Mouse (Mus musculus): Measurements from ENCODE around the gene Lgals3bp. TPM values are rescaled to one million over a fixed set of nuclear protein-coding genes. Genes with fewer than 3 reads are reported as not detected.
A peak's percentile ranks its signal among the peaks of the same experiment; 100 is the strongest.

The Lgals3bp gene
- polyA plus RNA-seq, 1 experiment from 2014 or later: 74.1 TPM

DNA sequence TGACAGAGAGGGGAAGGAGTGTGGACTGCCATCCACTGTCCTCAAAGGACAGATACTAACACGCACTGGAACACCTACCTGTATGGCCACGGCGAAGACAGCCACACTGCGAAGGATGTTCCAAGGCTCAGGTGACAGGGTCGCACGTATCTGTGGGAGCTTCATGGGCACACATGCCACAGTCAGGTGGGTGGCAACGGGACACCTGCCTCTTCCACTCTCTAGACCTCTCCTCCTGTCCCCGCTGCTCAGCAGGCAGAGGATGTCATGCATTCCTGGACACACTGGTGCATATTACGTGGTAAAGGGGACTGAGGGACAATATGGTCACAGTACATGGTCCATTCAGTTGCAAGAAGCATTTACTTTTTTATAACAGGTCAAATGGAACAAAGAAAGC is 15.6 kb upstream of the Lgals3bp start:
- no peak for DNase-seq
- WGBS (ENCODE audit: insufficient replicate concordance): 95% methylated on average over 9 of the region's 9 CpGs
- H3K9ac ChIP-seq (replicated peaks): no peak overlapping the region
- peaks cover 14% of the 10 kb centered on the region for H3K4me1 ChIP-seq (ENCODE audit: insufficient read depth)
- H3K4me2 ChIP-seq (ENCODE audit: low read depth, low read length): peak overlapping the region; percentile 82
- no peak overlapping the region for H3K27ac ChIP-seq (ENCODE audit: low read depth)
- H3K4me3 ChIP-seq (ENCODE audit: low read depth, low read length): peak overlapping the region; percentile 75; the same call in 1 of the 2 replicates
- no peaks in the 10 kb centered on the region for H3K9me3 ChIP-seq (ENCODE audit: low read length)
- no peak for ATAC-seq
- peaks cover 8% of the 10 kb centered on the region; the same call in 1 of the 2 replicates for H3K36me3 ChIP-seq (replicated peaks; ENCODE audit: insufficient read depth, low read length)
- no peak for TF ChIP-seq CTCF (IDR thresholded peaks at IDR 0.05; ENCODE audit: low read depth)
- no peak for TF ChIP-seq EP300 (IDR thresholded peaks at IDR 0.05; ENCODE audit: low read depth)
- H3K27me3 ChIP-seq (ENCODE audit: insufficient read depth, low read length): no peaks in the 10 kb centered on the region

DNA sequence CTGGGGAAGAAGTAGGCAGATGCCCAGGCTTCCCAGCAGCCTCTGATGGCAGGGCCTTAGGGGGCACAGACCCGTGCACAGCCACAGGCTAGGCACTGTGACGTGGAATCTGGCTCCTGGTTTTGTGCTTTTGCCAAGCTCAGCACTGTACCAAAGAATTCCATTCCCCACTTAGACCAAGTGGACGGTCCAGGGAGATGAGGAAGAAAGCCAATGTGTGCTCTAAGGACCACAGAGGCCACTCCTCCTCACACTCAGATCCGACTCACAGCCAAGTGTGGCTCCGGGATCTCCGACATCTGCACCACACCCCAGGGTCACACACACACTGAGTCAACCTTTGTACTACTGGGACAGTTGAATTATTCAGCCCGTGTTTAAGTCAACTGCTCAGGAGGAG is 14.2 kb upstream of the Lgals3bp start:
- no peak for DNase-seq
- H3K9me3 ChIP-seq (ENCODE audit: low read length): no peaks in the 10 kb centered on the region
- no peaks in the 10 kb centered on the region for H3K27me3 ChIP-seq (ENCODE audit: insufficient read depth, low read length)
- peaks cover 10% of the 10 kb centered on the region; the same call in 1 of the 2 replicates for H3K36me3 ChIP-seq (replicated peaks; ENCODE audit: insufficient read depth, low read length)
- H3K4me2 ChIP-seq (ENCODE audit: low read depth, low read length): no peak overlapping the region
- WGBS (ENCODE audit: insufficient replicate concordance): 80% methylated on average over 7 of the region's 7 CpGs
- H3K4me3 ChIP-seq (ENCODE audit: low read depth, low read length): no peak overlapping the region
- H3K9ac ChIP-seq (replicated peaks): no peak overlapping the region
- TF ChIP-seq EP300 (IDR thresholded peaks at IDR 0.05; ENCODE audit: low read depth): no peak
- TF ChIP-seq CTCF (IDR thresholded peaks at IDR 0.05; ENCODE audit: low read depth): no peak
- no peak for ATAC-seq
- H3K27ac ChIP-seq (ENCODE audit: low read depth): no peak overlapping the region
- peaks cover 14% of the 10 kb centered on the region for H3K4me1 ChIP-seq (ENCODE audit: insufficient read depth)

DNA sequence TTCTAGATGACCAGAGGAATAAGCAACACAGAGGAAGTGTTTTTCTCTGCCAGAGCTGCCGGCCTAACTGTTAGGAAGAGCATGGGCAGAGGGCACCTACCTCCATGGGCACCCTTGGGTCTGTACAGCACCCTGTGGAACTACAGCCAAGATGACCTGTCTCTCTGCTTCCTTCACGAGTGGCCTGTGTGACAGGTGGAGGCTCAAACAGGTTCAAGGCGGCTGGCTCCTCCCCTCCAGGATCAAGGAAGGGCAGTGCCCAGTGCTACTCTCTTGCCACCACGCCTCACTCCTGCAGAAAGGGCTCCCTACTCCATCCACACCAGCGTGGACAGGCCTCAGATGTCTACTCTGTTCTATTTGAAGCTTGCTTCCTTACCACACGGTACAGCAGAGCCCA is 13.7 kb upstream of the Lgals3bp start:
- 81% methylated on average over 6 of the region's 6 CpGs for WGBS (ENCODE audit: insufficient replicate concordance)
- Histone ChIP-seq H3K4me3 (ENCODE audit: low read depth, low read length) (no peak overlapping the region), H3K36me3 (replicated peaks; ENCODE audit: insufficient read depth, low read length) (peaks cover 14% of the 10 kb centered on the region), H3K9me3 (ENCODE audit: low read length) (no peaks in the 10 kb centered on the region), H3K4me1 (ENCODE audit: insufficient read depth) (peaks cover 14% of the 10 kb centered on the region), H3K4me2 (ENCODE audit: low read depth, low read length) (no peak overlapping the region), H3K27me3 (ENCODE audit: insufficient read depth, low read length) (no peaks in the 10 kb centered on the region), H3K9ac (replicated peaks) (no peak overlapping the region), H3K27ac (ENCODE audit: low read depth) (no peak overlapping the region)
- no peak for DNase-seq
- no peak for ATAC-seq
- no peak for TF ChIP-seq EP300 (IDR thresholded peaks at IDR 0.05; ENCODE audit: low read depth)
- TF ChIP-seq CTCF (IDR thresholded peaks at IDR 0.05; ENCODE audit: low read depth): no peak

DNA sequence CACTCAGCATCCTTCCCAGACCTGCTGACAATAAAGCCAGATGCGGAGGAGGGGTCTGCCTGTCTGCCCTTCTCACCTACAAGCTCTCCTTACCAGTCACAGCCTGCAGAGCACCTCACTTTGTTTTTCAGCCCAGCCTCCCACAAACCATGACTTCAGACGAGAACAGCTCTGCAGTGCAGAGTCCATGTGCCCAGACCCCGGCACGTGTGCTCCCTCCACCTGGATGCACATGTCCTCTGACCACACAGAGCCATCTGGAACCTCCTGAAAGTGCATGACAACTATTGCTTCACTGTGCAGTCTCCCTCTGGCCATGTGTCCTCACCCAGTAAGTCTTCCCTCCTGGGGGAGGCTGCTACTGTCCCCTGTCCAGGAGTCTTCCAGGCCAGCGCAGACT is 12.4 kb upstream of the Lgals3bp start:
- no peak overlapping the region for H3K4me3 ChIP-seq (ENCODE audit: low read depth, low read length)
- no peak overlapping the region for H3K4me2 ChIP-seq (ENCODE audit: low read depth, low read length)
- peaks cover 8% of the 10 kb centered on the region for H3K4me1 ChIP-seq (ENCODE audit: insufficient read depth)
- peaks cover 27% of the 10 kb centered on the region for H3K36me3 ChIP-seq (replicated peaks; ENCODE audit: insufficient read depth, low read length)
- WGBS (ENCODE audit: insufficient replicate concordance): 88% methylated on average over 5 of the region's 5 CpGs
- TF ChIP-seq EP300 (IDR thresholded peaks at IDR 0.05; ENCODE audit: low read depth) (no peak), CTCF (IDR thresholded peaks at IDR 0.05; ENCODE audit: low read depth) (no peak)
- H3K27me3 ChIP-seq (ENCODE audit: insufficient read depth, low read length): no peaks in the 10 kb centered on the region
- DNase-seq (no peak), ATAC-seq (no peak)
- no peak overlapping the region for H3K9ac ChIP-seq (replicated peaks)
- H3K27ac ChIP-seq (ENCODE audit: low read depth): no peak overlapping the region
- H3K9me3 ChIP-seq (ENCODE audit: low read length): no peaks in the 10 kb centered on the region

DNA sequence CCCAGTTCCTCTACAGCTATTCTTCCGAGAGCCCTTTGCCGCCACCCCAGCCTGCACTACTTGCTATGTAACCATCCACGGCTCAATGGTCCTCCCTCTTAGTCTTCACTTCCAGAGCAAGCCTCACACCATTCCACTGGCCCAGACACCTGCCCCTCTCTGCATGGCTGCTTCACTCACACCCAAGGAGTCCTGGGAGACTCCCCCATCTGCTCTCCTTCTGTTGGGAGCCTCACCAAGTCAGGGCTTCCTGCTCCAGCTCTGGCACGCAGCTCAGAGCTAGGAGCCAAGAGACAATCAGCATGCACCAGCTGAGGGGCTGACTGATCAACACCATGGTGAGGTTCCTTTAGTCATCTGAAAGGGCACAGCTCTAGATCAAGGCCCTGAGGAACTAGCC is 11.2 kb upstream of the Lgals3bp start:
- peaks cover 30% of the 10 kb centered on the region for H3K36me3 ChIP-seq (replicated peaks; ENCODE audit: insufficient read depth, low read length)
- H3K9me3 ChIP-seq (ENCODE audit: low read length): no peaks in the 10 kb centered on the region
- H3K27me3 ChIP-seq (ENCODE audit: insufficient read depth, low read length): no peaks in the 10 kb centered on the region
- TF ChIP-seq EP300 (IDR thresholded peaks at IDR 0.05; ENCODE audit: low read depth): no peak
- TF ChIP-seq CTCF (IDR thresholded peaks at IDR 0.05; ENCODE audit: low read depth): no peak
- H3K4me2 ChIP-seq (ENCODE audit: low read depth, low read length): no peak overlapping the region
- H3K4me3 ChIP-seq (ENCODE audit: low read depth, low read length): no peak overlapping the region
- H3K9ac ChIP-seq (replicated peaks): no peak overlapping the region
- DNase-seq (no peak), ATAC-seq (no peak)
- H3K4me1 ChIP-seq (ENCODE audit: insufficient read depth): peaks cover 5% of the 10 kb centered on the region
- no peak overlapping the region for H3K27ac ChIP-seq (ENCODE audit: low read depth)
- WGBS (ENCODE audit: insufficient replicate concordance): 83% methylated on average over 4 of the region's 4 CpGs

DNA sequence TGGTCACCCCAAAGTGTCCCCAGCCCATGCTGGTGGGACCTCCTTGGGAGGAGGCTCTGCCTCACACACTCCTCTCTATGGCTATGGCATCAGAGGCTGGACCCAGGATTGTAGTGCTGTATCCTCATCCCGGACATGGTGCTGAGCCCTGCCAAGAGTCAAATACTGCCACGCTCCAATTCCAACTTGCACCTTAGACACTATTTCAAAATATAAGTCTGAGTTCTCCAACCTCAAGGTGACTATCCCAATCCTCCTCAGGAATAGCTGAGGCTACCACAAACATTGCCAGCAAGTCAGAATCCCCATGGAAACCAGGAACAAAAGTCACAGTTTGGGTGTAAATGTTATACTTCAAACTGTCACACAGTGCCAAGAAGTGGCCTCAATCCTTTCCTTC is 10.7 kb upstream of the Lgals3bp start:
- Histone ChIP-seq H3K27ac (ENCODE audit: low read depth) (no peak overlapping the region), H3K27me3 (ENCODE audit: insufficient read depth, low read length) (no peaks in the 10 kb centered on the region), H3K4me1 (ENCODE audit: insufficient read depth) (peaks cover under 1% of the 10 kb centered on the region; the same call in 1 of the 2 replicates), H3K9ac (replicated peaks) (no peak overlapping the region), H3K36me3 (replicated peaks; ENCODE audit: insufficient read depth, low read length) (peaks cover 33% of the 10 kb centered on the region), H3K4me3 (ENCODE audit: low read depth, low read length) (no peak overlapping the region), H3K4me2 (ENCODE audit: low read depth, low read length) (no peak overlapping the region), H3K9me3 (ENCODE audit: low read length) (no peaks in the 10 kb centered on the region)
- no peak for TF ChIP-seq CTCF (IDR thresholded peaks at IDR 0.05; ENCODE audit: low read depth)
- no peak for TF ChIP-seq EP300 (IDR thresholded peaks at IDR 0.05; ENCODE audit: low read depth)
- ATAC-seq: no peak
- WGBS (ENCODE audit: insufficient replicate concordance): 90% methylated on average over 2 of the region's 2 CpGs
- no peak for DNase-seq

DNA sequence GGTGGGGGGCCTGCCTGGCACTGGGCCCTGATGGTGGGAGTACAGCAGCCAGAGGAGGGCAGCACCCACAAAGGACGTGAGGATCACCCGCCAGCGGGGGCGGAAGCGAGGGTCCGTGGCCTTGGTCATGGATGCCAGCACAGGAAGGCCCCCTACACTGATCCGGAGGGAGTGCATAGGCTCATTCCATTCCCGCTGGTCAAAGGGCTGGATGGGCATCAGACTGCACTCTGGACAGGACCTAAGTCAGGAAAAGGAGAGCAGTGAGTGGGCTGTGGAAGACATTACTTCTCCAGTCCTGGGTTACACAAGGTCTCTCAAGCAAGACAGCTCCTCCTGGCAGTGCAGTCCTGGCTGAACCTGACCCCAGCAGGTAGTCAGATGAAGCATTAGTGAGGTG is 9.4 kb upstream of the Lgals3bp start:
- no peak overlapping the region for H3K4me2 ChIP-seq (ENCODE audit: low read depth, low read length)
- TF ChIP-seq CTCF (IDR thresholded peaks at IDR 0.05; ENCODE audit: low read depth) (no peak), EP300 (IDR thresholded peaks at IDR 0.05; ENCODE audit: low read depth) (no peak)
- H3K27ac ChIP-seq (ENCODE audit: low read depth): no peak overlapping the region
- no peaks in the 10 kb centered on the region for H3K27me3 ChIP-seq (ENCODE audit: insufficient read depth, low read length)
- no peak overlapping the region for H3K9ac ChIP-seq (replicated peaks)
- 93% methylated on average over 8 of the region's 8 CpGs for WGBS (ENCODE audit: insufficient replicate concordance)
- H3K36me3 ChIP-seq (replicated peaks; ENCODE audit: insufficient read depth, low read length): peaks cover 45% of the 10 kb centered on the region
- H3K4me3 ChIP-seq (ENCODE audit: low read depth, low read length): no peak overlapping the region
- ATAC-seq: no peak
- no peak for DNase-seq
- no peaks in the 10 kb centered on the region for H3K4me1 ChIP-seq (ENCODE audit: insufficient read depth)
- no peaks in the 10 kb centered on the region for H3K9me3 ChIP-seq (ENCODE audit: low read length)
